Mouse (Mus musculus) liver, embryonic 11.5 days (tissue): ENCODE data around the gene Rhoc. TPM values are rescaled to one million over a fixed set of nuclear protein-coding genes. Genes with fewer than 3 reads are reported as not detected.
A peak's percentile ranks its signal among the peaks of the same experiment; 100 is the strongest.

Source experiments
- ATAC-seq: fragments of 200-750 bp; cut with Nextera tagmentation; replicated peaks from 2 replicates; pipeline ENCODE4 v1.8.0; 2017; ENCODE audit warnings: moderate number of reproducible peaks, mild to moderate bottlenecking, moderate TSS enrichment, moderate library complexity; ENCODE audit not compliant: low FRiP score
- DNase-seq: peaks from one replicate; pipeline ENCODE4 v3.0.0-alpha.2; 2017; ENCODE audit warnings: low spot score
- H3K27ac ChIP-seq: fragments of 300-500 bp; sonication (generic); 2 replicates; pipeline ENCODE4 v1.5.1; 2014; ENCODE audit warnings: mild to moderate bottlenecking, low read depth, low read length, control low read depth
- H3K27me3 ChIP-seq: fragments of 300-500 bp; sonication (generic); replicated peaks from 2 replicates; pipeline ENCODE4 v1.6.1; 2014; ENCODE audit warnings: low read length, mixed read lengths; ENCODE audit not compliant: control insufficient read depth, insufficient read depth
- H3K36me3 ChIP-seq: fragments of 300-500 bp; sonication (generic); 2 replicates; pipeline ENCODE4 v1.6.1; 2014; ENCODE audit warnings: mild to moderate bottlenecking, low read length, moderate library complexity, mixed read lengths; ENCODE audit not compliant: control insufficient read depth, insufficient read depth
- H3K4me1 ChIP-seq: fragments of 300-500 bp; sonication (generic); replicated peaks from 2 replicates; pipeline ENCODE4 v1.6.1; 2014; ENCODE audit warnings: low read length, mixed read lengths; ENCODE audit not compliant: control insufficient read depth, insufficient read depth
- H3K4me2 ChIP-seq: fragments of 300-500 bp; sonication (generic); 2 replicates; pipeline ENCODE4 v1.6.1; 2014; ENCODE audit warnings: mild to moderate bottlenecking, control low read depth, moderate library complexity
- H3K4me3 ChIP-seq: fragments of 300-500 bp; sonication (generic); 2 replicates; pipeline ENCODE4 v1.5.1; 2014; ENCODE audit warnings: low read depth, low read length, control low read depth
- H3K9ac ChIP-seq: fragments of 300-500 bp; sonication (generic); 2 replicates; pipeline ENCODE4 v1.6.1; 2014; ENCODE audit warnings: low read depth, low read length, control low read depth
- H3K9me3 ChIP-seq: fragments of 300-500 bp; sonication (generic); 2 replicates; pipeline ENCODE4 v1.6.1; 2016; ENCODE audit warnings: low read length, inconsistent platforms, mixed read lengths; ENCODE audit not compliant: control insufficient read depth
- WGBS: fragments of 180-500 bp; shearing (Covaris S2); extraction: QIAGEN DNeasy Blood & Tissue Kit; methylation state at CpG from one replicate; pipeline ENCODE4 v1.1.7; 2014; 5-methylcytosine and 5-hydroxymethylcytosine counted together
- polyA plus RNA-seq: library from polyadenylated mRNA; unstranded; fragments of >200 nt; fragmentation: Nextera tagmentation; extraction: Ambion mirVana; gene quantifications from 2 replicates; pipeline ENCODE4 v1.2.1, GENCODE M21; 2014

Rhoc gene
- polyA plus RNA-seq, 1 experiment from 2014 or later = 64.9 TPM

DNA sequence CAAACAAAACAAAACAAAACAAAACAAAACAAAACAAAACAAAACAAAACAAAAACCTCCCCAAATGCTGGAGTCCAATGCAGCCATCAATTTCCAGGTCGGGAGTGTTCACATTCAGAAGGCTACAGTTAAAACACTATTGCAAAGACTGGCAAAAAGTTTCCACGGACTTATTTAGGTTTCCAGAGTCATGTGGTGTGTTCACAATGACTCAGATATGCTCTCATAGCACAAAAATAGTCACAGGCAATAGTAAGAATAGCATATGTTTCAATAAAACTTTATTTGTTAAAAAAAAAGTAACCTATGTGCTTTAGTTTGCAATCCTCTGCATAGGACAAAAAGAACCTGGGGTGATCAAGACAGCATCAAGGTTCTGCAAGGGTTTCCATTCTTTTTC is 21.0 kb upstream of the Rhoc start:
- Histone ChIP-seq H3K9me3 (no peaks in the 10 kb centered on the region), H3K36me3 (no peaks in the 10 kb centered on the region), H3K4me2 (no peak overlapping the region), H3K27me3 (peaks cover 3% of the 10 kb centered on the region), H3K4me3 (no peak overlapping the region), H3K9ac (no peak overlapping the region), H3K27ac (no peak overlapping the region), H3K4me1 (peaks cover 2% of the 10 kb centered on the region; the same call in 1 of the 2 replicates)
- WGBS = 58% methylated on average over 2 of the region's 2 CpGs
- no peak for ATAC-seq
- no peak for DNase-seq

DNA sequence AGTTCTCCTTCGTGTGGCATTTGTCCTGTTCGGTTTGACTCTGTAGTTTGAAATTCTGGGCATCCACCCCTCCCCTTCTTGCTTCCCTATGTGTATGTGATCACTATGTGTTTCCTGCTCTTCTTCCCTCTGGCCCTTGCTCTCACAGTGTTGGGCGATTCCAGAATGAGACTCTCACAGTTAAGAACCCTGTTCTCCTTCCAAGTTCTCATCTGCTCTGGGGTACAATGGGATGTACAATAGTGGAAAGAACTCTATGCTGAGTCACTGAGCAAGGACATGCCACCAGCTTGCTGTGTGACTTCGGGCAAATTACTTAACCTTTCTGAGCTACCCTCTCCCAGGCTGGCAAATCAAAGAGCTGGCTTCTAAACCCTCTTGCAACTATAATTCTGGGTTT is 20.5 kb upstream of the Rhoc start:
- H3K27ac ChIP-seq = no peak overlapping the region
- H3K4me3 ChIP-seq = no peak overlapping the region
- no peak overlapping the region for H3K4me2 ChIP-seq
- whole genome bisulfite sequencing = 74% methylated on average over 4 of the region's 4 CpGs
- H3K27me3 ChIP-seq = peaks cover 9% of the 10 kb centered on the region
- ATAC-seq (no peak), DNase-seq (no peak)
- no peaks in the 10 kb centered on the region for H3K9me3 ChIP-seq
- no peaks in the 10 kb centered on the region for H3K36me3 ChIP-seq
- no peak overlapping the region for H3K9ac ChIP-seq
- H3K4me1 ChIP-seq = 0 out of 2 replicates have a peak, but pooled peaks cover 2% of the 10 kb centered on the region

DNA sequence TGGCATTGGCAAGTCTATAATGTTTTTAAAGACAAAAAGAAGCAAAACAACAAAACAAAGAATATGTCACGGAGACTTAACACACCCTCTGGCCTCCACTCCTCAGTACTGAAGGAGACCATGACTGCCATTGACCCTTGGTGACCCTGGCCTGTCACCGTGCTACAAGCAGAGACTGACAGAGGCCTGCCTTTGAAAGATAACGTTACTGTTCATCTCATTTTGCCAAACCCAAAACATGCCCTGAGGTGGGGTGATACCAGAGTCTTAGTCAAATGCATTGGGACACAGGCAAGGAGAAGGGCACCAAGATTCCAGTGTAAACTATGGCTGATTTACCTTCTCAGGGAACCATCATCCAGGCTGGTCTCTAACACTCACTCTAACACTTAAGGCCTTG is 19.0 kb upstream of the Rhoc start:
- 0 out of 2 replicates have a peak, but pooled peaks cover 2% of the 10 kb centered on the region for H3K4me1 ChIP-seq
- DNase-seq (no peak), ATAC-seq (0 out of 2 replicates have a peak, but pooled peaks have one; percentile 34)

DNA sequence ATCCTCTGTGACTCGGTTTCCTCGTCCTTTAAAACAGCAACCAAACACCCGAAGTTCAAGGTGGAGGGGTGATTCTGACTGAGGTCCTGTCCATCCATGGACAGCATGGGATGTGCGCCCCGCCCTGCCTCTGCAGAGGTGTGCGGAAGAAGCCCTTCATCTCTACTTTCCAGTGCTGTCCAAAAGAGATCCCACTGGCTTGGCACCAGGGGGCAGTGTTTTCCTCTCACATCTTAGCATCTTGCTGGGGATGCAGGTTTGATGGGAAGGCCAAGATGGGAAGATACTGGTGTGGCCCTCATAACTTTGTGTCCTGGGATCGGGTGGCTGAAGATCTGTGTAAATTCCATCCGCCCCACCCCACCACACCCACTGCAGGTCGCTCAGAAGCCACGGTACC is 18.1 kb upstream of the Rhoc start:
- 52% methylated on average over 10 of the region's 10 CpGs for WGBS
- ATAC-seq = no peak

More for the DNA sequence above, 19.0 kb upstream of the Rhoc start:
- no peaks in the 10 kb centered on the region for H3K36me3 ChIP-seq
- no peak overlapping the region for H3K4me2 ChIP-seq
- H3K9me3 ChIP-seq = no peaks in the 10 kb centered on the region
- H3K9ac ChIP-seq = no peak overlapping the region
- 53% methylated on average over 3 of the region's 3 CpGs for WGBS
- no peak overlapping the region for H3K27ac ChIP-seq
- H3K27me3 ChIP-seq = peaks cover 9% of the 10 kb centered on the region
- no peak overlapping the region for H3K4me3 ChIP-seq

DNA sequence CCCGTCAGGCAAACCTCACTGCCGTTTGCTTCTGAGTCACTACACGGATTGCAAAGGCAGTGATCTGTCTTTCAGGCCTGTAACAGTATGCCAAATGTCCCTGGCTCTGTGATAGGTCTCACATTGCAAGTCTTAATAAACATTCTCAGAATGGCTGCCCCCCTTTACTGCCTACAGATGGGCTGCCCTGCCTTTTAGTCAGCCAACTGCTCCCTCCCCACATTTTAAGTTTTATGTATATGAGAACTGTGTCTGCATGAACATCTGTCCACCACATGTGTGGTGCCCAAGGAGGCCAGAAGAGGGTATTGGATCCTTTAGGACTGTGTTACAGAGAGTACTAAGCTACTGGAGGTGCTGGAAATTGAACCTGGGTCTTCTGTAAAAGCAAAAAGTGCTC is 17.3 kb upstream of the Rhoc start:
- no peaks in the 10 kb centered on the region for H3K9me3 ChIP-seq
- H3K4me3 ChIP-seq = no peak overlapping the region
- no peak overlapping the region for H3K4me2 ChIP-seq
- ATAC-seq (no peak), DNase-seq (no peak)
- H3K27me3 ChIP-seq = peaks cover 13% of the 10 kb centered on the region
- no peaks in the 10 kb centered on the region for H3K36me3 ChIP-seq
- 84% methylated on average over 3 of the region's 3 CpGs for WGBS
- 0 out of 2 replicates have a peak, but pooled peaks cover 2% of the 10 kb centered on the region for H3K4me1 ChIP-seq
- no peak overlapping the region for H3K9ac ChIP-seq
- H3K27ac ChIP-seq = no peak overlapping the region

More for the DNA sequence above, 18.1 kb upstream of the Rhoc start:
- Histone ChIP-seq H3K4me2 (no peak overlapping the region), H3K4me3 (no peak overlapping the region), H3K27ac (no peak overlapping the region), H3K36me3 (no peaks in the 10 kb centered on the region), H3K9me3 (no peaks in the 10 kb centered on the region), H3K4me1 (0 out of 2 replicates have a peak, but pooled peaks cover 2% of the 10 kb centered on the region), H3K27me3 (peaks cover 9% of the 10 kb centered on the region), H3K9ac (no peak overlapping the region)
- DNase-seq = no peak

DNA sequence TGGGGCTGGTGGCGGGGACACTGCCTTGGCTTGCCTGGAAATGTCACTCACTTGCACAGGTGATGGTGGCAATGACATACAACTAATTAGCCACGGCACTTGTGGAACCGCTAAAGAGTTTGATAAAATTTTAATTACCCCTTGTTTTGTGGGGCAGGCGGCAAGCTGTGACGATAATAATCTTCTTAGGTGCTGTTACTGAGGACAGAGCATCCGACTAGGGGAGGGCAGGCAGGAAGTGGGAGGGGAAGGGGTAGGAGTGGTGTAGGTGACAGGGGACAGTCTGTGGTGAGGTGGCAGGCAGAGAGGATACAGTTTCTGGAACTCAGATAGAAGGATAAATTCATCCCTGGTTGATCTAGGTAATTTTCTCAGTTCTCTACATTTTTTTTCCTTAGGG is 16.7 kb upstream of the Rhoc start:
- Histone ChIP-seq H3K9ac (no peak overlapping the region), H3K4me2 (no peak overlapping the region), H3K9me3 (no peaks in the 10 kb centered on the region), H3K4me3 (no peak overlapping the region), H3K4me1 (0 out of 2 replicates have a peak, but pooled peaks cover 2% of the 10 kb centered on the region), H3K36me3 (no peaks in the 10 kb centered on the region), H3K27me3 (peaks cover 19% of the 10 kb centered on the region), H3K27ac (no peak overlapping the region)
- no peak for DNase-seq
- no peak for ATAC-seq
- 44% methylated on average over 6 of the region's 6 CpGs for WGBS

DNA sequence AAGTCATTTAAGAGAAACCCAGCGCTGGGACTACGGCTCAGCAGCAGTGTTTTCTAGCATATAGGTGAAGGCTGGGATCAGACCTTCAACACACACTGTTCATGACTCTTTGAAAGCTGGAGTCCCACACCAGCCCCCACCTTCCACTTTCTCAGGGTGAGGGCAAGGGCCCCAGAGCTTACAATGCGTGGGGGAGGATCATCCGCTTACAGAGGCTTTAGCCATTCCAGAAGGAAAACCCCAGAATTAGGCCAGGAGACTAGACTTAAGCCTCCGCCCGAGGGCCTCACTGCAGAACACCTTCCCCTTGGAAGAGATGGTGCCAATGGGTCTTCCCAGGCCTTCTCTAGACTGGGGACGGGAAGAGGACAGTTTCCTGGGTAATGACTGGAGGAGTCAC is 14.9 kb upstream of the Rhoc start:
- 0 out of 2 replicates have a peak, but pooled peaks cover 2% of the 10 kb centered on the region for H3K4me1 ChIP-seq
- H3K4me3 ChIP-seq = no peak overlapping the region
- no peak for DNase-seq
- ATAC-seq = no peak
- H3K9ac ChIP-seq = no peak overlapping the region
- WGBS = 73% methylated on average over 7 of the region's 7 CpGs
- H3K27ac ChIP-seq = no peak overlapping the region
- no peaks in the 10 kb centered on the region for H3K9me3 ChIP-seq
- peaks cover 37% of the 10 kb centered on the region for H3K27me3 ChIP-seq
- H3K4me2 ChIP-seq = no peak overlapping the region
- H3K36me3 ChIP-seq = no peaks in the 10 kb centered on the region

DNA sequence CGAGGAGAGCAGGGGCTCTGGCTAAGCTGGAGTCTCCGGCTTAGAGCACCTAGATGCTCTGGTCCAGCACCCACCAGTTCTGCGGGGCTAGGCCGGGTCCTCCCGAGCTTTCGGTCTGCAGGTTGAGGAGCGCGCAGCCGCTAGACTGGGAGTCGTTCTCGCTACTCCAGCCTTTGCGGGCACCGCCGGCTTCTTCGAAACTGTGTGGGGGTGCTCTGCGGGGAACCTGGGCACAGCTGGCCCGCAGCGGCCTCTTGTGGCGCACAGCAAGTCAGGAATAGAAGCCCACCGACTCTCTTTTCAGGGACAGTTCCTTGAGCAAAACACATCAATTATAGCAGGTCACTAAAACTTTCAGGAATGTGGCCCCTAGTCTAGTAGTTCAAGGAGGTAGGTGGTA is 10.8 kb upstream of the Rhoc start:
- Histone ChIP-seq H3K36me3 (no peaks in the 10 kb centered on the region), H3K4me2 (peak overlapping the region; percentile 38), H3K9ac (no peak overlapping the region), H3K4me1 (peaks cover 10% of the 10 kb centered on the region), H3K9me3 (no peaks in the 10 kb centered on the region), H3K4me3 (peak overlapping the region; percentile 25), H3K27ac (no peak overlapping the region), H3K27me3 (peaks cover 72% of the 10 kb centered on the region)
- DNase-seq = no peak
- ATAC-seq = no peak
- 4% methylated on average over 20 of the region's 20 CpGs for WGBS

DNA sequence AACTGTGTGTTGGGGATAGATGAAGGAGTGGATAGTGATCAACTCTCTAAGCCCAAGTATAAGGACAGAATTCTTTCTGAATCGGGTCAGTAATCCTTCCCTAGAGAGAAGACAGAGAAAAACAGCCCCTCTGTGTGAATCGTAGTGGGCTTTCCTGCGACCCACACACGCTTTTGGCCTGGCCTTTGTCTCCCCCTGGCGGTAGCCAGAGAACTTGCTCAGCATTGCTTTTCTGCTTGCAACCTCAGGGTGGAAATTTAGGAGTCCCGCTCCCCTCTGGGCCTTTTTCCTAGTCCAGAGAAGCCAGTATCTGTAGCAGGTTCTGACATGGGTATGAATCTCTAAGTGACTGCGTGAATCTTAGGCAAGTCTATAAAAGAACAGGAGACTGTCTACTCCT is 8.2 kb upstream of the Rhoc start:
- H3K27me3 ChIP-seq = peaks cover 85% of the 10 kb centered on the region
- H3K4me3 ChIP-seq = no peak overlapping the region
- no peaks in the 10 kb centered on the region for H3K36me3 ChIP-seq
- no peak overlapping the region for H3K4me2 ChIP-seq
- no peak overlapping the region for H3K27ac ChIP-seq
- peaks cover 10% of the 10 kb centered on the region for H3K4me1 ChIP-seq
- no peak overlapping the region for H3K9ac ChIP-seq
- 4% methylated on average over 7 of the region's 7 CpGs for WGBS
- DNase-seq = peak; percentile 65
- H3K9me3 ChIP-seq = no peaks in the 10 kb centered on the region
- no peak for ATAC-seq
